Mouse (Mus musculus) MEL (cell line): ENCODE measurements around the gene A730071L15Rik. TPM values are rescaled to one million over a fixed set of nuclear protein-coding genes. Genes with fewer than 3 reads are reported as not detected.

ENCODE experiments used
- DNase-seq: peaks from one replicate; pipeline ENCODE4 v3.0.0; 2011; ENCODE audit warnings: low read depth, low spot score
- H3K27ac ChIP-seq: 2 replicates; pipeline ENCODE4 v1.5.1; 2012; ENCODE audit warnings: low read depth, mild to moderate bottlenecking, control low read depth, low read length, moderate library complexity; ENCODE audit not compliant: control insufficient read depth
- H3K27me3 ChIP-seq, 2 experiments: fragments of 150-350 bp in 1 of 2; sonication (generic) in 1 of 2; 2 replicates each; pipeline ENCODE4 v1.6.1; 2012; ENCODE audit warnings: low read length in 2 of 2, mild to moderate bottlenecking in 2 of 2, improper control_type of control experiment in 1 of 2, moderate library complexity in 1 of 2; ENCODE audit not compliant: insufficient read depth in 2 of 2, control insufficient read depth in 1 of 2
- H3K36me3 ChIP-seq, 2 experiments: 2 replicates each; pipeline ENCODE4 v1.6.1; 2012 to 2014; ENCODE audit warnings: low read length in 2 of 2, improper control_type of control experiment in 1 of 2, inconsistent platforms in 1 of 2, mild to moderate bottlenecking in 1 of 2; ENCODE audit not compliant: insufficient read depth in 2 of 2, control insufficient read depth in 1 of 2
- H3K4me1 ChIP-seq, 2 experiments: fragments of 150-350 bp in 1 of 2; sonication (generic) in 1 of 2; 2 replicates each; pipeline ENCODE4 v1.6.1; 2012; ENCODE audit warnings: low read length in 2 of 2, improper control_type of control experiment in 1 of 2, mild to moderate bottlenecking in 1 of 2; ENCODE audit not compliant: insufficient read depth in 2 of 2, control insufficient read depth in 1 of 2
- H3K4me3 ChIP-seq, 2 experiments: fragments of 150-350 bp in 1 of 2; sonication (generic) in 1 of 2; 2 replicates each; pipeline ENCODE4 v1.5.1; 2012; ENCODE audit warnings: low read depth in 2 of 2, low read length in 2 of 2, mild to moderate bottlenecking in 2 of 2, moderate library complexity in 2 of 2, control low read depth in 1 of 2, improper control_type of control experiment in 1 of 2; ENCODE audit not compliant: control insufficient read depth in 1 of 2, insufficient read depth in 1 of 2
- H3K79me2 ChIP-seq: 2 replicates; pipeline ENCODE4 v1.6.1; 2012; ENCODE audit warnings: mild to moderate bottlenecking, low read length, moderate library complexity; ENCODE audit not compliant: control insufficient read depth, poor library complexity, insufficient read depth
- H3K9ac ChIP-seq: 2 replicates; pipeline ENCODE4 v1.6.1; 2012; ENCODE audit warnings: low read depth, mild to moderate bottlenecking, control low read depth, low read length, moderate library complexity; ENCODE audit not compliant: control insufficient read depth, poor library complexity, severe bottlenecking
- H3K9me3 ChIP-seq: fragments of 150-350 bp; sonication (generic); replicated peaks from 2 replicates; pipeline ENCODE4 v1.6.1; 2012; ENCODE audit warnings: mild to moderate bottlenecking, low read length, improper control_type of control experiment, moderate library complexity; ENCODE audit not compliant: insufficient read depth
- BHLHE40 ChIP-seq: IDR thresholded peaks from 2 replicates; pipeline ENCODE4 v1.6.1; 2012; ENCODE audit warnings: low read depth, mild to moderate bottlenecking, inconsistent platforms, low read length, improper control_type of control experiment, borderline replicate concordance
- CTCF ChIP-seq, 3 experiments: IDR thresholded peaks in 2 of 3; conservative IDR thresholded peaks in 1 of 3; 2 replicates each; pipeline ENCODE4 v1.5.1; 2011 to 2012; ENCODE audit warnings: low read length in 3 of 3, low read depth in 2 of 3, mild to moderate bottlenecking in 2 of 3, improper control_type of control experiment in 1 of 3, inconsistent platforms in 1 of 3, mixed read lengths in 1 of 3, moderate library complexity in 1 of 3; ENCODE audit not compliant: control insufficient read depth in 1 of 3, insufficient read depth in 1 of 3, poor library complexity in 1 of 3, severe bottlenecking in 1 of 3
- E2F4 ChIP-seq: IDR thresholded peaks from 2 replicates; pipeline ENCODE4 v1.6.1; 2011; ENCODE audit warnings: low read depth, low read length, improper control_type of control experiment, borderline replicate concordance
- ELF1 ChIP-seq: IDR thresholded peaks from 2 replicates; pipeline ENCODE4 v1.6.1; 2014; ENCODE audit warnings: low read depth, mild to moderate bottlenecking, inconsistent platforms, low read length, improper control_type of control experiment, moderate library complexity
- ETS1 ChIP-seq: IDR thresholded peaks from 2 replicates; pipeline ENCODE4 v1.6.1; 2012; ENCODE audit warnings: low read depth, mild to moderate bottlenecking, inconsistent platforms, low read length, improper control_type of control experiment, moderate library complexity
- GABPA ChIP-seq: IDR thresholded peaks from 2 replicates; pipeline ENCODE4 v1.6.1; 2012; ENCODE audit warnings: low read depth, mild to moderate bottlenecking, inconsistent platforms, low read length, improper control_type of control experiment, moderate library complexity
- HCFC1 ChIP-seq: IDR thresholded peaks from 2 replicates; pipeline ENCODE4 v1.6.1; 2012; ENCODE audit warnings: low read depth, mild to moderate bottlenecking, inconsistent platforms, low read length, improper control_type of control experiment, moderate library complexity
- KAT2A ChIP-seq: conservative IDR thresholded peaks from 2 replicates; pipeline ENCODE4 v1.6.1; 2012; ENCODE audit warnings: low read depth, low read length, improper control_type of control experiment, inconsistent platforms
- MAFK ChIP-seq: IDR thresholded peaks from 2 replicates; pipeline ENCODE4 v1.6.1; 2011; ENCODE audit warnings: low read depth, mild to moderate bottlenecking, low read length, improper control_type of control experiment, borderline replicate concordance
- MAX ChIP-seq: IDR thresholded peaks from 2 replicates; pipeline ENCODE4 v1.6.1; 2011; ENCODE audit warnings: low read length, improper control_type of control experiment
- MAZ ChIP-seq: IDR thresholded peaks from 2 replicates; pipeline ENCODE4 v1.6.1; 2012; ENCODE audit warnings: low read depth, mild to moderate bottlenecking, inconsistent platforms, low read length, improper control_type of control experiment
- MXI1 ChIP-seq: IDR thresholded peaks from 2 replicates; pipeline ENCODE4 v1.6.1; 2011; ENCODE audit warnings: mild to moderate bottlenecking, low read depth, low read length, improper control_type of control experiment
- NELFE ChIP-seq: IDR thresholded peaks from 2 replicates; pipeline ENCODE4 v1.6.1; 2011; ENCODE audit warnings: low read depth, low read length, improper control_type of control experiment
- NRF1 ChIP-seq: IDR thresholded peaks from 2 replicates; pipeline ENCODE4 v1.6.1; 2014; ENCODE audit warnings: low read depth, mild to moderate bottlenecking, inconsistent platforms, low read length, improper control_type of control experiment, moderate library complexity; ENCODE audit not compliant: poor library complexity, insufficient read depth, severe bottlenecking
- POLR2A ChIP-seq, 2 experiments: IDR thresholded peaks; 2 replicates each; pipeline ENCODE4 v1.6.1; 2011 to 2012; ENCODE audit warnings: low read length in 2 of 2, mild to moderate bottlenecking in 2 of 2, control low read depth in 1 of 2, improper control_type of control experiment in 1 of 2, low read depth in 1 of 2, moderate library complexity in 1 of 2; ENCODE audit not compliant: control insufficient read depth in 1 of 2, insufficient read depth in 1 of 2, poor library complexity in 1 of 2
- POLR2AphosphoS2 ChIP-seq: IDR thresholded peaks from 2 replicates; pipeline ENCODE4 v1.6.1; 2011; ENCODE audit warnings: low read length, improper control_type of control experiment
- POLR2AphosphoS5 ChIP-seq: IDR thresholded peaks from 2 replicates; pipeline ENCODE4 v1.6.1; 2012; ENCODE audit warnings: low read depth, borderline replicate concordance, mild to moderate bottlenecking, inconsistent platforms, low read length, moderate library complexity, mixed read lengths
- SMC3 ChIP-seq: IDR thresholded peaks from 2 replicates; pipeline ENCODE4 v1.6.1; 2011; ENCODE audit warnings: low read depth, low read length, improper control_type of control experiment
- UBTF ChIP-seq: IDR thresholded peaks from 2 replicates; pipeline ENCODE4 v1.6.1; 2012; ENCODE audit warnings: low read depth, mild to moderate bottlenecking, inconsistent platforms, low read length, improper control_type of control experiment, moderate library complexity, borderline replicate concordance; ENCODE audit not compliant: insufficient read depth
- USF1 ChIP-seq: IDR thresholded peaks from 2 replicates; pipeline ENCODE4 v1.6.1; 2014; ENCODE audit warnings: low read depth, mild to moderate bottlenecking, inconsistent platforms, low read length, improper control_type of control experiment, moderate library complexity
- ZKSCAN1 ChIP-seq: IDR thresholded peaks from 2 replicates; pipeline ENCODE4 v1.6.1; 2012; ENCODE audit warnings: low read depth, mild to moderate bottlenecking, inconsistent platforms, low read length, improper control_type of control experiment, moderate library complexity
- ZMIZ1 ChIP-seq: IDR thresholded peaks from 2 replicates; pipeline ENCODE4 v1.6.1; 2012; ENCODE audit warnings: low read depth, mild to moderate bottlenecking, inconsistent platforms, low read length, improper control_type of control experiment, moderate library complexity
- ZNF384 ChIP-seq: IDR thresholded peaks from 2 replicates; pipeline ENCODE4 v1.6.1; 2012; ENCODE audit warnings: low read depth, mild to moderate bottlenecking, inconsistent platforms, low read length, improper control_type of control experiment
- polyA plus RNA-seq, 2 experiments: library from polyadenylated mRNA; stranded (reverse) in 1 of 2; unstranded in 1 of 2; fragments of >175 nt in 1 of 2; fragments of >200 nt in 1 of 2; gene quantifications; 2 replicates each; pipeline versions ENCODE4 v1.2.1 to v1.2.4; 2012; ENCODE audit warnings: low replicate concordance in 2 of 2, low read depth in 1 of 2; ENCODE audit not compliant: insufficient read length in 2 of 2, insufficient read depth in 1 of 2, missing spikeins in 1 of 2
- total RNA-seq: library from RNA; depleted of rRNA; stranded (reverse); fragments of 300-350 nt; gene quantifications from 2 replicates; pipeline ENCODE4 v1.2.3, GENCODE M21; 2012

A730071L15Rik gene
- total and polyA plus RNA-seq, 3 experiments: 0.13 to 0.46 TPM; not detected in 1

GRCm38 (mm10) chr11:6157119-6157518 is 42.7 kb upstream of the A730071L15Rik start:
- Histone ChIP-seq H3K9me3 (no peaks in the 10 kb centered on the region), H3K4me3 (no peak overlapping the region), H3K9ac (no peak overlapping the region), H3K79me2 (peaks cover 32% of the 10 kb centered on the region), H3K27me3 (no peaks in the 10 kb centered on the region), H3K27ac (no peak overlapping the region), H3K4me1 (no peaks in the 10 kb centered on the region), H3K36me3 (peaks cover 0 to 4% of the 10 kb centered on the region in 2 experiments; a peak in 1 of 4 replicates)
- no peak for DNase-seq
- TF ChIP-seq MAX: no peak
- TF ChIP-seq ZMIZ1: no peak
- TF ChIP-seq ZKSCAN1: no peak
- no peak for TF ChIP-seq KAT2A
- no peak for TF ChIP-seq USF1
- no peak for TF ChIP-seq MAFK
- TF ChIP-seq BHLHE40: no peak
- no peak for TF ChIP-seq HCFC1
- TF ChIP-seq GABPA: no peak
- TF ChIP-seq MXI1: no peak

- no peak overlapping the region for H3K4me3 ChIP-seq
- peaks cover 35% of the 10 kb centered on the region for H3K79me2 ChIP-seq
- no peak overlapping the region for H3K27ac ChIP-seq
- H3K9me3 ChIP-seq: no peaks in the 10 kb centered on the region
- H3K4me1 ChIP-seq: no peaks in the 10 kb centered on the region
- DNase-seq: no peak
- TF ChIP-seq MAFK (no peak), POLR2A (IDR thresholded peaks at IDR 0.05; ENCODE audit: control insufficient read depth in 1 of 2, insufficient read depth in 1 of 2, low read depth in 1 of 2, low read length in 2 of 2, poor library complexity in 1 of 2) (no peak), POLR2AphosphoS2 (no peak), NRF1 (no peak), NELFE (no peak), BHLHE40 (no peak), ETS1 (no peak), GABPA (no peak), E2F4 (no peak), MXI1 (no peak), UBTF (no peak), ZNF384 (no peak), ELF1 (no peak), SMC3 (no peak), MAZ (no peak), CTCF (IDR thresholded peaks at IDR 0.05 in 2 of 3, conservative IDR thresholded peaks at IDR 0.05 in 1 of 3; ENCODE audit: control insufficient read depth in 1 of 3, insufficient read depth in 1 of 3, low read depth in 2 of 3, low read length in 3 of 3, poor library complexity in 1 of 3, severe bottlenecking in 1 of 3) (no peak), MAX (no peak), POLR2AphosphoS5 (no peak)
- no peaks in the 10 kb centered on the region for H3K27me3 ChIP-seq
- no peak overlapping the region for H3K9ac ChIP-seq
- H3K36me3 ChIP-seq: peaks cover 0 to 2% of the 10 kb centered on the region in 2 experiments; a peak in 1 of 4 replicates
Measured at GRCm38 (mm10) chr11:6158515-6158914, 41.3 kb upstream of the A730071L15Rik start.
